Mouse (Mus musculus) retina, adult 2 months (tissue): Measurements from ENCODE around the gene Cfdp1.

Experiments
- DNase-seq: peaks from one replicate; pipeline ENCODE4 v3.0.0-alpha.2; 2012; ENCODE audit warnings: low read depth, low spot score

Gene Cfdp1

GRCm38 (mm10) chr8:111770958-111771624 lies 83.0 kb downstream of the Cfdp1 start:
- no peak for DNase-seq

GRCm38 (mm10) chr8:111769764-111770428 lies 84.2 kb downstream of the Cfdp1 start:
- DNase-seq: no peak

- DNase-seq: no peak
Measured at GRCm38 (mm10) chr8:111769296-111769695, 84.8 kb downstream of the Cfdp1 start.

GRCm38 (mm10) chr8:111768651-111769050 lies 85.4 kb downstream of the Cfdp1 start:
- no peak for DNase-seq

GRCm38 (mm10) chr8:111765616-111766015 lies 88.5 kb downstream of the Cfdp1 start:
- DNase-seq: no peak

- DNase-seq: no peak
Measured at GRCm38 (mm10) chr8:111765096-111765495, 89.0 kb downstream of the Cfdp1 start.

- no peak for DNase-seq
Measured at GRCm38 (mm10) chr8:111760708-111761107, 93.4 kb downstream of the Cfdp1 start.

- no peak for DNase-seq
Measured at GRCm38 (mm10) chr8:111758817-111759216, 95.3 kb downstream of the Cfdp1 start.

- DNase-seq: no peak
Measured at GRCm38 (mm10) chr8:111757599-111757998, 96.5 kb downstream of the Cfdp1 start.

- no peak for DNase-seq
Measured at GRCm38 (mm10) chr8:111754736-111755135, 99.4 kb downstream of the Cfdp1 start.

GRCm38 (mm10) chr8:111754088-111754487 lies 100.0 kb downstream of the Cfdp1 start:
- DNase-seq: no peak

GRCm38 (mm10) chr8:111748766-111749165 lies 105.3 kb downstream of the Cfdp1 start:
- no peak for DNase-seq

GRCm38 (mm10) chr8:111747866-111748649 lies 106.0 kb downstream of the Cfdp1 start:
- DNase-seq: no peak

GRCm38 (mm10) chr8:111746582-111747465 lies 107.3 kb downstream of the Cfdp1 start:
- no peak for DNase-seq

GRCm38 (mm10) chr8:111745591-111746418 lies 108.3 kb downstream of the Cfdp1 start:
- DNase-seq: no peak

- DNase-seq: no peak
Measured at GRCm38 (mm10) chr8:111745086-111745485, 109.0 kb downstream of the Cfdp1 start.

- DNase-seq: peak; percentile 59
Measured at GRCm38 (mm10) chr8:111743792-111744696, 110.0 kb downstream of the Cfdp1 start, which contains the start of gene Bcar1. Gene Bcar1 (minus strand): TSS chr8:111743809.

- DNase-seq: no peak
Measured at GRCm38 (mm10) chr8:111743101-111743791, 110.8 kb downstream of the Cfdp1 start.
